Mouse (Mus musculus): ENCODE measurements around the gene Myo15.

GRCm38 (mm10) chr11:60457973-60458372 lies 11.2 kb upstream of the Myo15 start:
- TF ChIP-seq CTCF (IDR thresholded peaks at IDR 0.05; ENCODE audit: low read depth, low read length) (no peak), POLR2A (IDR thresholded peaks at IDR 0.05; ENCODE audit: borderline replicate concordance, low read depth, low read length) (no peak)
